Mouse (Mus musculus): Measurements from ENCODE around the gene Gdpd3. TPM values are rescaled to one million over a fixed set of nuclear protein-coding genes. Genes with fewer than 3 reads are reported as not detected.

Gdpd3 gene
- polyA plus RNA-seq, 1 experiment from 2014 or later: 1.3 TPM

DNA sequence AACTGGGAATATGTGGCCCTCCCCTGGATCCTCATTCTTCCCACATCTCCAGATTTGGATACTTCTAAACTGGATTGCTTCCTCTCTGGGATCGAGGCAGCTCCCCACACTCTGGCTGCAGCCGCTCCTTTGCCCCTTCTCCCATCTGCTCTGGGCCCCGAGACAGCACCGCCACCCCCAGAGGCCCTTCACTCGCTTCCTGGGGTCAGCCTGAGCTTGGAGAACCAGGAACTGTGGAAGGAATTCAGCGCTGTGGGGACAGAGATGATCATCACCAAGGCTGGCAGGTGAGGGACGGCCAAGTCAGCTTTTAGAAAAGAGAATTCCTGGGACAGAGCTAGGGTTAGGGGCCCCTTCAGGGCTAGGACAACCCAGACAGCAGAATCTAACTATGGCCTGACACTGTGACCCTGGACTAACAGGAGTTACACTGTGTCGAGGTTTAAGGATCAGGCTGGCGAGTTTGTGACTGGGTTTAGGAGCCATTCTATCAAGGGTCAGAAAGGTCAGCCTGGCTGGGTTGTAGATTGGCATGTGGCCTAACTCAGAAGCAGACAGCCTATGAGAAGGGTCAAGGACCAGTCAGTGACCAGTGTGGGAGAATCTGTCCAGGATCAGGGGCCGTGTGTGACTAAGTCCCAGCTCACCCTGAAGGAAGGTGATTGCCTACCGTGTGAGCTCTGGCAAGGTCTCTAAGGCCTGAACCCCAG lies 15.7 kb downstream of the Gdpd3 start:
- H3K4me1 ChIP-seq (ENCODE audit: control insufficient read depth, insufficient read depth, low read length): peaks cover 7% of the 10 kb centered on the region

DNA sequence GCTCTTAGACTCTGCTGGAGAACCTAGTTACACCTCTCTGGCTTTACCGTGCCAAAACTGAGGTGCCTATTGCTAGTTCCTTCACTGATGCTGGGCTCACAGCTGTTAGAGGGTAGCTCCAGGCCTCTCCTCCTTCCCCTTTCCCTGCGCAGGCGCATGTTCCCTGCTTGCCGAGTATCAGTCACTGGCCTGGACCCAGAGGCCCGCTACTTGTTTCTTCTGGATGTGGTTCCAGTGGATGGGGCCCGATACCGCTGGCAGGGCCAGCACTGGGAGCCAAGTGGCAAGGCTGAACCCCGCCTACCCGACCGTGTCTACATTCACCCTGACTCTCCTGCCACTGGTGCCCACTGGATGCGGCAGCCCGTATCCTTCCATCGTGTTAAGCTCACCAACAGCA lies 16.6 kb downstream of the Gdpd3 start:
- H3K4me1 ChIP-seq (ENCODE audit: control insufficient read depth, insufficient read depth, low read length): peaks cover 4% of the 10 kb centered on the region

More for the DNA sequence above, 15.7 kb downstream of the Gdpd3 start:
- Histone ChIP-seq H3K27me3 (ENCODE audit: control insufficient read depth, insufficient read depth, low read length) (no peaks in the 10 kb centered on the region), H3K27ac (replicated peaks; ENCODE audit: low read depth, low read length) (no peak overlapping the region), H3K9me3 (replicated peaks; ENCODE audit: control insufficient read depth, low read length) (no peaks in the 10 kb centered on the region), H3K4me3 (ENCODE audit: low read depth, low read length) (peak overlapping the region; percentile 3; the same call in 1 of the 2 replicates), H3K9ac (replicated peaks; ENCODE audit: low read length) (no peak overlapping the region; the same call in none of the 2 replicates), H3K4me2 (ENCODE audit: low read depth, low read length) (peak overlapping the region; percentile 79; the same call in 1 of the 2 replicates), H3K36me3 (replicated peaks; ENCODE audit: control insufficient read depth, insufficient read depth, low read depth, low read length) (peaks cover 6% of the 10 kb centered on the region)
- DNase-seq (ENCODE audit: low spot score) (no peak), ATAC-seq (replicated peaks; ENCODE audit: insufficient number of reproducible peaks, low FRiP score, low TSS enrichment, low read depth) (no peak)
- 36% methylated on average over 11 of the region's 11 CpGs for WGBS

DNA sequence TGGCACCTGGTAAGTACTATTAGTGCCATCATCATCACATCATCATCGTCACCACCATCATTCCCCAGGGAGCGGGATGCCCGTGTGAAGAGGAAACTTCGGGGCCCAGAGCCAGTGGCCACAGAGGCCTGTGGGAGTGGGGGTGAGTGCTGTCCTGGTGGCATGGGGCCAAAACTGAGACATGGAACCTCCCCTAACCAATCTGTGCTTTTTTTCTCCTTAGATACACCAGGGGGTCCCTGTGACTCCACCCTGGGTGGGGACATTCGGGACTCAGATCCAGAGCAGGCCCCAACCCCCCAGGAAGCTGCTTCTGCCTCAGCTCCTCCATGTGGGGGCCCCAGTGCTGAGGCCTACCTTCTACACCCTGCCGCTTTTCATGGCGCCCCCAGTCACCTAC lies 18.3 kb downstream of the Gdpd3 start:
- WGBS: 90% methylated on average over 7 of the region's 7 CpGs
- H3K9ac ChIP-seq (replicated peaks; ENCODE audit: low read length): no peak overlapping the region
- ATAC-seq (replicated peaks; ENCODE audit: insufficient number of reproducible peaks, low FRiP score, low TSS enrichment, low read depth): no peak

More for the DNA sequence above, 16.6 kb downstream of the Gdpd3 start:
- Histone ChIP-seq H3K9ac (replicated peaks; ENCODE audit: low read length) (no peak overlapping the region), H3K4me2 (ENCODE audit: low read depth, low read length) (no peak overlapping the region), H3K9me3 (replicated peaks; ENCODE audit: control insufficient read depth, low read length) (no peaks in the 10 kb centered on the region), H3K4me3 (ENCODE audit: low read depth, low read length) (no peak overlapping the region; the same call in 1 of the 2 replicates), H3K36me3 (replicated peaks; ENCODE audit: control insufficient read depth, insufficient read depth, low read depth, low read length) (peaks cover 14% of the 10 kb centered on the region), H3K27ac (replicated peaks; ENCODE audit: low read depth, low read length) (no peak overlapping the region), H3K27me3 (ENCODE audit: control insufficient read depth, insufficient read depth, low read length) (no peaks in the 10 kb centered on the region)
- DNase-seq (ENCODE audit: low spot score) (no peak), ATAC-seq (replicated peaks; ENCODE audit: insufficient number of reproducible peaks, low FRiP score, low TSS enrichment, low read depth) (no peak)
- WGBS: 86% methylated on average over 13 of the region's 13 CpGs

DNA sequence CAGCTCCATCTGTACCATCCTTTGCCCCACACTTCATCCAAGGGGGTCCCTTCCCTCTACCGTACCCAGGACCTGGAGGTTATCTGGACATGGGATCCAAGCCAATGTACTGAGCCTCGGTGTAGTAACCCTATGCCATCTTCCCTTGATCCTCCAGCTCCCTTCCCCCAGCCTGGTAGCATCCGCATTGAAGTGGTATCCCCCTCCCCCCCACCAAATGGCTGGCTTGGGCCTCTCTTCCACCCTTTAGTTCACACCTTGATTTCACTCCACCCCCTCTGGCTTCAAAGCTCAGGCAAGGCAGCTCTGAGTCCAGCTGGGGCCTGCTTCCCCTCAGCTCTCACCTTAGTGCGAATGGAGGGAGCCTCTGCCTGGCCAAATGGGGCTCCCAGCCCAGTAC lies 18.9 kb downstream of the Gdpd3 start:
- WGBS: 78% methylated on average over 4 of the region's 4 CpGs
- Histone ChIP-seq H3K4me2 (ENCODE audit: low read depth, low read length) (no peak overlapping the region), H3K27me3 (ENCODE audit: control insufficient read depth, insufficient read depth, low read length) (no peaks in the 10 kb centered on the region), H3K4me1 (ENCODE audit: control insufficient read depth, insufficient read depth, low read length) (peaks cover 4% of the 10 kb centered on the region), H3K27ac (replicated peaks; ENCODE audit: low read depth, low read length) (no peak overlapping the region), H3K9me3 (replicated peaks; ENCODE audit: control insufficient read depth, low read length) (no peaks in the 10 kb centered on the region), H3K36me3 (replicated peaks; ENCODE audit: control insufficient read depth, insufficient read depth, low read depth, low read length) (peaks cover 29% of the 10 kb centered on the region), H3K9ac (replicated peaks; ENCODE audit: low read length) (no peak overlapping the region), H3K4me3 (ENCODE audit: low read depth, low read length) (no peak overlapping the region)
- ATAC-seq (replicated peaks; ENCODE audit: insufficient number of reproducible peaks, low FRiP score, low TSS enrichment, low read depth) (no peak), DNase-seq (ENCODE audit: low spot score) (no peak)

More for the DNA sequence above, 18.3 kb downstream of the Gdpd3 start:
- H3K27ac ChIP-seq (replicated peaks; ENCODE audit: low read depth, low read length): no peak overlapping the region
- no peaks in the 10 kb centered on the region for H3K27me3 ChIP-seq (ENCODE audit: control insufficient read depth, insufficient read depth, low read length)
- peaks cover 4% of the 10 kb centered on the region for H3K4me1 ChIP-seq (ENCODE audit: control insufficient read depth, insufficient read depth, low read length)
- no peak for DNase-seq (ENCODE audit: low spot score)
- no peak overlapping the region for H3K4me2 ChIP-seq (ENCODE audit: low read depth, low read length)
- H3K36me3 ChIP-seq (replicated peaks; ENCODE audit: control insufficient read depth, insufficient read depth, low read depth, low read length): peaks cover 23% of the 10 kb centered on the region
- H3K4me3 ChIP-seq (ENCODE audit: low read depth, low read length): no peak overlapping the region
- H3K9me3 ChIP-seq (replicated peaks; ENCODE audit: control insufficient read depth, low read length): no peaks in the 10 kb centered on the region

DNA sequence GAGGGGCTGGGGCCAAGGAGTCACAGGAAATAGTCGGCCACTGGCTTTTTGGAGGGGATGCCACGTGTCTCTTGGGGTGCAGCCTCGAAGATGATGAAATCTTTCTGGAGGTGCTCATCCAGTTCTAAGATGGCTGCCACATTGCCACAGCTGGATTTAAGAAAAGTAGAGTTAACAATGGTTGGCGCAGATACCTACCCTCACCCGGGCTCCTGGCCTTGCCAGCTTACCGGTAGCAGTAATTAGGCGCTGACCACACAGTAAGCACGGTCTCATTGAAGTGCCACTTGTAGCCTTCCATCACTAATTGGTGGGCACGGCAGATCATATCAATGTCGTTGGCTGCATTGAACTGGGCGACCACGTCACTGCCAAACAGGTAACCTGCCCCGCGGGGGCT lies 20.0 kb downstream of the Gdpd3 start:
- no peak for DNase-seq (ENCODE audit: low spot score)
- 91% methylated on average over 14 of the region's 14 CpGs for WGBS
- Histone ChIP-seq H3K27ac (replicated peaks; ENCODE audit: low read depth, low read length) (no peak overlapping the region), H3K4me2 (ENCODE audit: low read depth, low read length) (no peak overlapping the region), H3K9me3 (replicated peaks; ENCODE audit: control insufficient read depth, low read length) (no peaks in the 10 kb centered on the region), H3K4me3 (ENCODE audit: low read depth, low read length) (no peak overlapping the region), H3K36me3 (replicated peaks; ENCODE audit: control insufficient read depth, insufficient read depth, low read depth, low read length) (peaks cover 29% of the 10 kb centered on the region), H3K4me1 (ENCODE audit: control insufficient read depth, insufficient read depth, low read length) (peaks cover 1% of the 10 kb centered on the region), H3K27me3 (ENCODE audit: control insufficient read depth, insufficient read depth, low read length) (no peaks in the 10 kb centered on the region), H3K9ac (replicated peaks; ENCODE audit: low read length) (no peak overlapping the region)
- no peak for ATAC-seq (replicated peaks; ENCODE audit: insufficient number of reproducible peaks, low FRiP score, low TSS enrichment, low read depth)

DNA sequence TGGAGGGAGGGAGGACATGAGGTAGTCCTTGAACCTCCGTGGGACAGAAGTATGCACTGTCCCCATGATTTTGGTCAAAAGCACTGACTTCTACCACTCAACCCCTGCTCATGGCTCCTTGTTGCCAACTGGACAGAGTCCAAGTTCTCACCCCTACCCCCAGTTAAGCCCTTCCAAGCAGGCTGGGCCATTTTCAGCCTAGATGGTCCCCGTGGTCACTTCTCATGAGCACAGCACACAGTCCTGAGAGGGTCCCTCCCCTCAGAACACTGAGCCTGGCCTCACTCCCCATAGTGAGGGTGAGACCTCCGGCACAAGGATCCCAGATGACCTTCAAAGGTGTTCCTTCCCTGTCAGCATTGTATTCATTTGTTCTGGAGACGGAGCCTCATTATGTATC lies 23.0 kb downstream of the Gdpd3 start:
- WGBS: 94% methylated on average over 4 of the region's 4 CpGs
- ATAC-seq (replicated peaks; ENCODE audit: insufficient number of reproducible peaks, low FRiP score, low TSS enrichment, low read depth): no peak
- no peaks in the 10 kb centered on the region; the same call in 1 of the 2 replicates for H3K4me1 ChIP-seq (ENCODE audit: control insufficient read depth, insufficient read depth, low read length)
- no peak overlapping the region for H3K9ac ChIP-seq (replicated peaks; ENCODE audit: low read length)
- H3K36me3 ChIP-seq (replicated peaks; ENCODE audit: control insufficient read depth, insufficient read depth, low read depth, low read length): peaks cover 29% of the 10 kb centered on the region
- no peak overlapping the region for H3K27ac ChIP-seq (replicated peaks; ENCODE audit: low read depth, low read length)
- DNase-seq (ENCODE audit: low spot score): no peak
- H3K4me3 ChIP-seq (ENCODE audit: low read depth, low read length): no peak overlapping the region
- H3K9me3 ChIP-seq (replicated peaks; ENCODE audit: control insufficient read depth, low read length): no peaks in the 10 kb centered on the region
- H3K27me3 ChIP-seq (ENCODE audit: control insufficient read depth, insufficient read depth, low read length): no peaks in the 10 kb centered on the region
- H3K4me2 ChIP-seq (ENCODE audit: low read depth, low read length): no peak overlapping the region

DNA sequence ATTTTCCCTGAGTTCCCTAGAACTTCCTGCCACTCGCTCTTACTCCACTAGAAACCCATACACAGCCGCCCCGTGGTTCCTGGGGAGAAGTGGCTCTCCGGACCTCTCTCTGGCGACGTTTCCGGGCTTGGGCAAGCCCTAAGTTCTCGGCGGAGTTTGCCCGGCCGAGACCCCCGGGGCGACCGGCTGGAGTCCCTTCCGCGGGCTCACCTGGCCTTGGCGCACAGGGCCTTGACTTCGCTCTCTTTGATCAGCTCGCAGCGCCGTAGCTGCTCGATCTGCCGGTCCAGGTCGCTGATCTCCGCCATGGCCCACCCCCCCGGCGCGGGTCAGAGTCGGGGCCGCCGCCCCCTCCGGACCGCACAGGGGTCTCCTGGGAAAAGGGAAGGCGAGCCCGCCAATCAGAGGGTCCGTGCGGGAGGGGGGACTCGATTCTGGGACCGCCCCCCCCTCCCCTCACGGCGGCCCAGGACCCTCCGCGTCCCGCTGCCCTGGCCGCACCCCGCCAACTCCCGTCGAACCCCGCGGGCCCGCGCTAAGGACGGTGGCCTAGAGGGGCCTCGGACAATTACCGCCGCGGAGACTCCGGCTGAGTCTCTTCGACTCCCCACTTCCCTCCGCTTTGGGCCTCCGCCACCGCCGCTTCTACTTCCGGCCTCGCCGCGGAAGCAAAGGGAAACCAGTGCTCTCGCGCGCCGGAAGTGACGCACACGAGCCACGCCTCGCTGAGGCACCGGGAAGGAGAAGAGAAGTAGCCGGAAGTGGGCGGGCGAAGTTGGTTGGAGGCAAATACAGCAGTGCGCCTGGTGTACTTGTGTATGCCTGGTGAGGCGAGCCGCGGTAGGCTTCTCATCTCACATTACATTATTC lies 26.0 kb downstream of the Gdpd3 start, which contains the start of gene Ppp4c:
Ppp4c (minus strand) TSS at position 646 of the 870 bp plus-strand sequence.
- WGBS: under 1% methylated on average over 75 of the region's 83 CpGs
- H3K4me2 ChIP-seq (ENCODE audit: low read depth, low read length): peak within 1 kb of the TSS; percentile 57
- H3K27ac ChIP-seq (replicated peaks; ENCODE audit: low read depth, low read length): peak within 1 kb of the TSS; percentile 91
- peak; percentile 99 for DNase-seq (ENCODE audit: low spot score)
- H3K27me3 ChIP-seq (ENCODE audit: control insufficient read depth, insufficient read depth, low read length): no peaks in the 10 kb centered on the region
- peaks cover 27% of the 10 kb centered on the region for H3K36me3 ChIP-seq (replicated peaks; ENCODE audit: control insufficient read depth, insufficient read depth, low read depth, low read length)
- peak within 1 kb of the TSS; percentile 87 for H3K9ac ChIP-seq (replicated peaks; ENCODE audit: low read length)
- H3K9me3 ChIP-seq (replicated peaks; ENCODE audit: control insufficient read depth, low read length): no peaks in the 10 kb centered on the region
- peak; percentile 87 for ATAC-seq (replicated peaks; ENCODE audit: insufficient number of reproducible peaks, low FRiP score, low TSS enrichment, low read depth)
- H3K4me3 ChIP-seq (ENCODE audit: low read depth, low read length): peak within 1 kb of the TSS; percentile 79
- no peaks in the 10 kb centered on the region; the same call in 1 of the 2 replicates for H3K4me1 ChIP-seq (ENCODE audit: control insufficient read depth, insufficient read depth, low read length)
